Mouse (Mus musculus) retina, adult 2 months (tissue): ENCODE measurements around the gene Gga3.

Experiments used
- DNase-seq: peaks from one replicate; pipeline ENCODE4 v3.0.0-alpha.2; 2012; ENCODE audit warnings: low read depth, low spot score

The Gga3 gene

DNA sequence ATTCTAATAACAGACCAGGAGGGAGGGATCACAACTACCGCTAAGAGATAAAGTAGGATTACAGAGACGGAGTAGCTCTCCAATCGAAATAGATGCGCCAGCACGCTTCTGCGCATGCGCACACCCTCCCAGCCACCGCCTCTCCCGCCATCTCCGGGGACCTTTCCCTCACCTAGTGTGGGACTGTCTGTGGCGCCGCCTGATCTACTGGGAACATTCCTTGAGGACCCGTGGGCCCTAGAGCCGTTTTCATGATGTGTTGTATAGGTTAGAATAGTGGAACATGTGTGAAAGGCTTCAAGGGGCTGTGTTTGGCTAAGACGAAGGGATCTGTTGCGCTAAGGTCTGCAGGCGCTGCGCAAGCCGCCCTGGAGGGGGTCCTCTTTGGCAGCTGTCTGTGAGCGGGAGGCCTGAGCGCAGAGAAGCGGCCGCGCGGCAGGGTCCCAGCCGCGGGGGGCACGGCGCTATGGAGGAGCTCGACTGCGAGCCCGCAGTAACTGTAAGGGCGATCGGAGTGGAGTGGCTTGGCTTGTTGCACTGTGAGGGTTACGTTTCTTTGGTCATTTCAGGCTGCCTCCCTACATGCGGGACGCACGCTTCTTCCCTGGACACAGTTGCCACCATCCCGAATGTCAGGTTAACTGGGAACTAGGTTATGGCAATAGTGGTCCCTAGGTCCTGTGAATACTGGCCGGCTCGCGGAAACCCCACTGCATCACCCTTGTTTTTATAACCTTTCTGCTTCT lies 39.6 kb downstream of the Gga3 start, which contains the start of gene Nup85:
Nup85 (plus strand) TSS at position 371 of the 746 bp plus-strand sequence.
- peak; percentile 98 for DNase-seq

DNA sequence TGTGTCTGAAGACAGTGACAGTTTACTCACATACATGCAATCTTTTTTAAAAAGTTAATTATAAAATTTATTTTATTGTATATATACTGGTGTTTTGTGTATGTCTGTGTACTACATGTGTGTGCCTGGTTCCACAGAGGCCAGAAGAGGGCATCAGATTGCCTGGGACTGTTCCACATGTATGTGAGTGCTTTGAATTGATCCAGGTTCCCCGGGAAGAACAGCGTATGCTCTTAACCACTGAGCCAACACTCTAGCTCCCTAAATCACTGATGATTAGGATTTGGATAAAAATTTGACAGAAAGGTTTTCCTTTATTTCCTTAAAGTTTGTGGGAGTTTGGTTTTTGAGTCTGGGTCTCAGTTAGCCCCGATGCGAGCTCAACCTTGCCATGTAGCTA lies 40.4 kb downstream of the Gga3 start:
- peak; percentile 2 for DNase-seq

- DNase-seq, result no peak
Observed at GRCm38 (mm10) chr11:115555717-115556116, 48.1 kb downstream of the Gga3 start.

GRCm38 (mm10) chr11:115552783-115553182 lies 51.1 kb downstream of the Gga3 start:
- DNase-seq, result no peak

GRCm38 (mm10) chr11:115543571-115543970 lies 60.3 kb downstream of the Gga3 start:
- no peak for DNase-seq

DNA sequence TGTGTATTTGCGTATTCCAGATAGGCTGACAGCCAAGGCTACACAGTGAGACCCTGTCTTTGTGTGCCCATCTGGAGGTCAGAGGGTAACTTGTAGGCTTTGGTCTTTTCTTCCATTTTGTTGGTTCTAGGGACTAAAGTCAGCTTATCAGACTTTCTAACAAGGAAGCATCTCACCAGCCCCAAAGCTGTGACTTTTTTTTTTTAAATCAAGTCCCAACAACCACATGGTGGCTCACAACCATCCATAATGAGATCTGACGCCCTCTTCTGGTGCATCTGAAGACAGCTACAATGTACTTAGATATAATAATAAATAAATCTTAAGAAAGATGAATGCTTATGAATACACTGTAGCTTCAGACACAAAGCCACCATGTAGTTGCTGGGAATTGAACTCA lies 65.8 kb downstream of the Gga3 start:
- no peak for DNase-seq

DNA sequence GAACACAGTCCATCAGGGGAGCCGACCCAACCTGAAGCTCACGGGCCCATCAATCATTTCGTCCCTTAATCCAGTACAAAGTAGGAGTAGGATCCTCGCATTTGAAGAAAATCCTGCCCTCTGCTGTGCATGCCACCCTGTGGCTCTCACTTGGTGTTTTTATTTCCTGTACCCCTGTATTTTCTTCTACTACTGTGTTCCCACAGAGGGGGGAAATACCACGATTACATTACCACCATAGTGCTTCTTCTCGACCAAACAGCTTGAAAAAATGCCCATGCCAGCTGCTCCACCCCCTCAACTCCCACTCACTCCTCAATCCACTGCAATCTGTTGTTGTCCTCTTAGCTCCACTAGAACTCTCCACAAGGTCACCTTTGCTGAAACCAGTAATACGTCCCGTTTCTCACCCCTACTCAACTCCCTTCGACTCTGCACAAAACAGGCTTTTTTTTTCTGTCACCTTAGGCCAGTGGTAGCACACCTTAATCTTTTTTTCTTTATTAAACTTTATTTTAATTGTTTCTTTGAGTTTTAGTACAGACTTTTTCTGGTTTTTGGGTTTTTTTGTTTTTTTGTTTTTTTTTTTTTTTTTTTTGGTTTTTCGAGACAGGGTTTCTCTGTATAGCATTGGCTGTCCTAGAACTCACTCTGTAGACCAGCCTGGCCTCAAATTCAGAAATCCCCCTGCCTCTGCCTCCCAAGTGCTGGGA lies 66.8 kb downstream of the Gga3 start:
- no peak for DNase-seq

DNA sequence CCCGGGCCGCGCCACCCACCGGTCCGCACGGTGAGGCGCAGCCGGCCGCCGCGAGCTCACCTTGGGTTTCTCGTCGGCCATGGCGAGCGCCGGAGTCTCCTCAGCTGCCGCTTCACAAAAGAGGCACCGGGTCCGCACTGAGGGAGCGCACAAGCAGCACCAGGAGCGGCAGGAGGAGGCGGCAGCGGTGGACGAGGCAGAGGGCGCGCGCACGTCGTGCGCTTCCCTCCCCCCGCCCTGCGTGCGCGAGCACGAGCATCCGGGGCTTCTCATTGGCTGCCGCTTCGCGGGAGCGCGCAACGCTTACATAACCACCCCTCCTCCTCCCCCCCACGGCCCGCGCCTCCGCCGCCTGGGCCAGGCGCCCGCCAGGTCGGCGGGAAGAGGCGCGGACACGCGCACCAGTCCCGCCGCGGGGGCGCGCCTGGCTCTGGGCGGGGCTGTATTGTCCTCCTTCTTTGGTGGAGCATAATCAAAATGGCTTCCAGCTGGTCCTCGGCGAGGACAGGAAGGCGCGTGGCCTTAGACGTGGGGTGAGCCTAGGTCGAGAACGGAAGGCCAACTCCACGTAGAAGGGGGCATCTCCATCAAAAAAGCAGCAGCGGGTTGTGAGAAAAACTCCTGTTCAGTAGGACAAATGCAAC lies 67.7 kb downstream of the Gga3 start, which contains the start of gene Sumo2:
Sumo2 (minus strand) TSS at position 239 of the 644 bp plus-strand sequence.
- peak; percentile 95 for DNase-seq

DNA sequence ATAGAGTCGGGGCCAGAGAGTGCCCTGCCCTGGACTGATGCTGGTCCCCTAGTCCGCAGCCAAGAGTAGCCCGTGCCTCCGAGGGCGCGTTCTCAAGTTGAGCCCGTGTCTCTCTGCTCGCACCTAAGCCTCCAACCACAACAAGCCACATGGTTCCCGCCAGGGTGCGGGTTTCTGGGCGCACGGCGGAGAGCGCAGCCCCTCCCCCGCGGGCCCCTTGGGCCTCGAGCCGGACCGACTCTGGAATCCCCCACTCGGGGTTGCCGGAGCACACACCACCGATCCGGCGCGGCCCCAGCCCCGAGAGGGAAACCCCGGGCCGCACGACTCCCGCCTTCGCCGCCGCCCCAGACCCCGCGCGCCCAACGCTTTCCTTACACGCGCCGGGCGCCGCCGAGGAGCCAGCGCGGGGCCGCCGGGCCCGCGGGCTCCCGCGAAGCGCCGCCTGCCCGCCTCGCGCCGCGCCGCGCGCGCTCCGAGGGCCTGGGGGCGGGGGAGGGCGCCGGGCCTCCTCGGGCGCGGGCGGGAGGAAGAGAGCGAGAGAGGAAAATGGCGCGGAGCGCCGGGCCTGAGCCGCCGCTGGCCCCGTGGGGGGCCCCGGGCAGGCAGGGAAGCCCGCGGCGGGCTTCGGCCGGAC lies 68.3 kb downstream of the Gga3 start:
- peak; percentile 50 for DNase-seq

DNA sequence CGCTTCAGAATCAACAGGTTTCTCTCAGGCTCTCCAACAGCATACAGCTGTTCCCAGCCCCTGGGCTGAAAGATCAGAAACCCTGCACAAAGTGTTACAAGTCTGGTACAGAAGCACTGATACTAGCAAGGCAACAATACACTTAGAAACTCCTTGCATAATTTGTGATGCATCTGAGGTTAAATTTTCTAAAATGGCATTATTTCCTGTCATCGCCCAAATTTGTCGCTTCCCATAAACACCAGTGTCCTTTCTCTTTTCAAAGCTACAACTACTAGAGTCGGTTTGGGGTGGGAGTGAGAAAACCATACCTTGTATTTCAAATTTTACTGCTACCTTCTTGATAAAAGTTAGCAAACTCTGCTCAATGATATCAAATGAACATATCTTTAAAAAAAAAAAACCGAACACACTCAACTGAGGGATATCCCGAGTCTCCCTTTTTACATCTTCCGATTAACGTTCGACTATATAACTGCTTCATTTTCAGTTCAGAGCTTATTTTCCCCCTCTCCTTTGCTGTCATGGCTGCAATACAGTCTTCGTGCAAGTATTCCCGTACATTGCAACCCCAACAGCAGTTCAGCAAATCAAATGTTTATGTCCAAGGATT lies 69.0 kb downstream of the Gga3 start:
- DNase-seq, result no peak
